Mouse (Mus musculus): Measurements from ENCODE around the gene Gm3002.
"Not testable (repeated sequence)": the region's sequence is repeated elsewhere in the genome, so short reads cannot be mapped to it uniquely, and the experiment has no call there.

Gene Gm3002

GRCm38 (mm10) chr14:3809774-3810173, at the start of gene Gm3002:
Gene Gm3002 (plus strand): TSS chr14:3810074.
- DNase-seq (ENCODE audit: low spot score): not testable (repeated sequence)

GRCm38 (mm10) chr14:3845945-3846344, 36.1 kb downstream of the Gm3002 start, which contains the start of gene Gm3033:
Gene Gm3033 (plus strand): TSS chr14:3846245.
- DNase-seq (ENCODE audit: low spot score): not testable (repeated sequence)

- DNase-seq (ENCODE audit: low spot score): not testable (repeated sequence)
Observed at GRCm38 (mm10) chr14:3883872-3884271, 74.0 kb downstream of the Gm3002 start, which contains the start of gene Gm2916. Gene Gm2916 (plus strand): TSS chr14:3884172.

- DNase-seq (ENCODE audit: low spot score): not testable (repeated sequence)
Observed at GRCm38 (mm10) chr14:3931456-3931855, 121.6 kb downstream of the Gm3002 start, which contains the start of gene Gm3029. Gene Gm3029 (plus strand): TSS chr14:3931756.

- not testable (repeated sequence) for DNase-seq (ENCODE audit: low spot score)
Observed at GRCm38 (mm10) chr14:3963247-3963646, 153.4 kb downstream of the Gm3002 start, which contains the start of gene Gm3095. Gene Gm3095 (plus strand): TSS chr14:3963547.

GRCm38 (mm10) chr14:3998094-3998493, 188.2 kb downstream of the Gm3002 start, which contains the start of gene Gm3099:
Gene Gm3099 (plus strand): TSS chr14:3998394.
- DNase-seq (ENCODE audit: low spot score): not testable (repeated sequence)
